ENCODE assay signal across 27 mouse cellular contexts in the genomic region with DNA sequence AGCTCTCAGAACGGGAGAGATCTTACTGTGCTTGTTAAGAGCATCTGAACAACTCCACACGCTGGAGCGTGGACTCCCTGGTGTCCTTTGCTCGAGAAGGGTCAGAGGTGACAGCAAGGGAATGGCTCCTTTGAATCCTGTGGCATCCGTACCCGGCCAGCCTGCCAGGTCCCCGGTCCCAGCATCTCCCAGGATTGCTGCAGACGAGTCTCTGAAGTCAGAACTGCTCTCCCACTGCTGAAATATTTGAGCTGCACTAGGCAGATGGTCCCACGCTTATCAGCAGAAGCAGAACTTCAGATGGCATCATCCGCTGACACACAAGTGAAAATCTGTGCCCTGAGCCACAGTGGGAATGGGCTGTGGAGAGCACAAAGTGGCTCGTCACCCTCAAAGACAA. TPM values are rescaled to one million over a fixed set of nuclear protein-coding genes. Genes with fewer than 3 reads are reported as not detected.
A peak's percentile ranks its signal among the peaks of the same experiment; 100 is the strongest.
DNase-seq lines count a peak whose midpoint lies in the region; ATAC-seq and TF ChIP-seq lines count a peak whose summit lies in the region.
"Had no signal": no experiment of that assay in that cellular context is flagged by ENCODE, and none has a peak within 500 bp of the region (broad histone marks: within the 10 kb centered on the region; RNA-seq: fewer than 3 reads in every experiment).

No protein-coding gene starts in this region.

- H3K27me3 ChIP-seq in midbrain, embryonic 16.5 days (ENCODE audit: control insufficient read depth, insufficient read depth, low read depth, low read length) = no peaks in the 10 kb centered on the region
- H3K27me3 ChIP-seq: CH12.LX; hindbrain, embryonic 12.5 days; midbrain, embryonic 15.5 days had no signal

- H3K27ac ChIP-seq in left cerebral cortex, adult 2 months = peak overlapping the region; percentile 79
- H3K27ac ChIP-seq in cortical plate, adult 2 months (ENCODE audit: insufficient read depth, low read length) = peak overlapping the region; percentile 15
- H3K27ac ChIP-seq in midbrain, embryonic 16.5 days (ENCODE audit: low read length) = no peak overlapping the region
- H3K27ac ChIP-seq: embryonic facial prominence, embryonic 10.5 days; hindbrain, embryonic 12.5 days; limb, embryonic 10.5 days; midbrain, embryonic 15.5 days had no signal

- no peak for TF ChIP-seq CTCF in left cerebral cortex, adult 2 months (IDR thresholded peaks at IDR 0.05)
- TF ChIP-seq CTCF in cortical plate, adult 2 months (IDR thresholded peaks at IDR 0.05; ENCODE audit: extremely low read depth, insufficient read depth, low read length) = no peak

- peak overlapping the region; percentile 41 for H3K4me3 ChIP-seq in left cerebral cortex, adult 2 months
- peak overlapping the region; percentile 44 for H3K4me3 ChIP-seq in cortical plate, adult 2 months (ENCODE audit: insufficient read depth, low read length)
- no peak overlapping the region for H3K4me3 ChIP-seq in midbrain, embryonic 16.5 days (ENCODE audit: low read depth, low read length)
- H3K4me3 ChIP-seq: embryonic facial prominence, embryonic 10.5 days; hindbrain, embryonic 12.5 days; limb, embryonic 10.5 days; midbrain, embryonic 15.5 days had no signal

- no peak for ATAC-seq in midbrain, embryonic 16.5 days
- ATAC-seq: liver, postnatal 0 days; midbrain, embryonic 15.5 days had no signal

- H3K4me2 ChIP-seq in midbrain, embryonic 16.5 days (ENCODE audit: low read length) = no peak overlapping the region
- H3K4me2 ChIP-seq: heart, embryonic 11.5 days; hindbrain, embryonic 12.5 days; midbrain, embryonic 15.5 days had no signal

- intact Hi-C loops in left cerebral cortex, adult 2 months (cut with DNase I) = no loop called here
- intact Hi-C loops in left cerebral cortex, postnatal 36 days (cut with DNase I) = no loop called here

- peak; percentile 62 for TF ChIP-seq POLR2A in cortical plate, adult 2 months (IDR thresholded peaks at IDR 0.05; ENCODE audit: extremely low read depth, insufficient read depth, low read length)

- DNase-seq in left cerebral cortex, adult 2 months (ENCODE audit: extremely low spot score in 1 of 2, low spot score in 2 of 2) = peak in 1 of 2 experiments; percentile 45
- no peak for DNase-seq in left cerebral cortex, adult 11 months (ENCODE audit: low spot score)
- DNase-seq in layer of hippocampus, adult 8-10 months (ENCODE audit: low spot score in 2 of 2) = peak; percentile 66 to 73
- peak; percentile 46 to 62 for DNase-seq in left cerebral cortex, postnatal 36 days (ENCODE audit: low spot score in 2 of 2)
- no peak for DNase-seq in heart, adult 8-10 months (ENCODE audit: low spot score)
- DNase-seq: adrenal gland, postnatal 14 days; cerebellum, adult 18-20 months; cerebellum, postnatal 25 days; heart, postnatal 14 days; kidney, adult 2 months; liver, postnatal 0 days; lung, postnatal 14 days; thymus, postnatal 36 days had no signal

- no peak overlapping the region for H3K9ac ChIP-seq in midbrain, embryonic 16.5 days (ENCODE audit: low read depth, low read length)
- H3K9ac ChIP-seq: hindbrain, embryonic 12.5 days; liver, postnatal 0 days; midbrain, embryonic 15.5 days had no signal

- H3K9me3 ChIP-seq in midbrain, embryonic 16.5 days (replicated peaks; ENCODE audit: control insufficient read depth, low read length, poor library complexity, severe bottlenecking) = no peaks in the 10 kb centered on the region
- H3K9me3 ChIP-seq: embryonic facial prominence, embryonic 10.5 days; hindbrain, embryonic 12.5 days; limb, embryonic 10.5 days; midbrain, embryonic 15.5 days had no signal

- WGBS in midbrain, embryonic 16.5 days = 76% methylated on average over 11 of the region's 11 CpGs

- H3K4me1 ChIP-seq in cortical plate, adult 2 months (ENCODE audit: control insufficient read depth, insufficient read depth, low read length) = peaks cover 6% of the 10 kb centered on the region; the same call in 1 of the 2 replicates
- H3K4me1 ChIP-seq in midbrain, embryonic 16.5 days (ENCODE audit: control insufficient read depth, insufficient read depth, low read length) = no peaks in the 10 kb centered on the region
- H3K4me1 ChIP-seq: embryonic facial prominence, embryonic 10.5 days; hindbrain, embryonic 12.5 days; limb, embryonic 10.5 days; midbrain, embryonic 15.5 days had no signal

- no peaks in the 10 kb centered on the region for H3K36me3 ChIP-seq in midbrain, embryonic 16.5 days (ENCODE audit: control insufficient read depth, insufficient read depth, low read length)
- H3K36me3 ChIP-seq: embryonic facial prominence, embryonic 10.5 days; hindbrain, embryonic 12.5 days; limb, embryonic 10.5 days; midbrain, embryonic 15.5 days had no signal

RNA-seq across cellular contexts. Expression of a gene that starts 16.3 kb away (rescaled TPM):
- total RNA-seq in left cerebral cortex, adult 2 months (2021) = 10 to 100 TPM; 36.8 to 42.2 TPM
- polyA plus RNA-seq in cortical plate, adult 2 months (2012; rRNA removed) = 35.7 and 39.1 TPM in 2 replicates
- 10 to 100 TPM; 45.9 to 65.6 (median 59.8) TPM for total RNA-seq in layer of hippocampus, adult 8-10 months (2022)
- total RNA-seq in left cerebral cortex, postnatal 36 days (2021) = 10 to 100 TPM; 27.4 to 35.8 TPM
- total RNA-seq in heart, adult 8-10 months (2022) = 1 to 10 TPM in 2 of 4 experiments, under 1 TPM in 2; 0.31 to 1.3 (median 0.96) TPM
- polyA plus RNA-seq in midbrain, embryonic 16.5 days (2015; fragmentation: Nextera tagmentation; extraction: Ambion mirVana) = not detected in 2 replicates
- total RNA-seq: adrenal gland, postnatal 14 days; CH12.LX; megakaryocyte, adult 5-6 weeks; MEL; neutrophil, adult 5-6 weeks had no signal
- polyA plus RNA-seq: spleen, adult 2 months had no signal

RNA-seq across cellular contexts. Expression of a gene that starts 24.1 kb away (rescaled TPM):
- not detected for total RNA-seq in left cerebral cortex, adult 2 months (2021)
- polyA plus RNA-seq in cortical plate, adult 2 months (2012; rRNA removed) = 0.13 and 0.21 TPM in 2 replicates
- under 1 TPM in 1 of 4 experiments, not detected in 3; 0.18 TPM for total RNA-seq in layer of hippocampus, adult 8-10 months (2022)
- under 1 TPM in 1 of 2 experiments, not detected in 1; 0.37 TPM for total RNA-seq in left cerebral cortex, postnatal 36 days (2021)
- 1 to 10 TPM; 5.0 to 7.4 (median 6.5) TPM for total RNA-seq in heart, adult 8-10 months (2022)
- polyA plus RNA-seq in midbrain, embryonic 16.5 days (2015; fragmentation: Nextera tagmentation; extraction: Ambion mirVana) = not detected in 2 replicates
- total RNA-seq: CH12.LX; megakaryocyte, adult 5-6 weeks; MEL; neutrophil, adult 5-6 weeks had no signal
- polyA plus RNA-seq: embryonic facial prominence, embryonic 10.5 days; forebrain, embryonic 11.5 days; hindbrain, embryonic 12.5 days; liver, postnatal 0 days; midbrain, embryonic 15.5 days; spleen, adult 2 months; stomach, embryonic 14.5 days had no signal

RNA-seq across cellular contexts. Expression of a gene that starts 58.3 kb away (rescaled TPM):
- 1 to 10 TPM; 2.8 to 4.0 TPM for total RNA-seq in left cerebral cortex, adult 2 months (2021)
- polyA plus RNA-seq in cortical plate, adult 2 months (2012; rRNA removed) = 2.9 and 4.1 TPM in 2 replicates
- 1 to 10 TPM; 1.6 to 5.0 (median 2.8) TPM for total RNA-seq in layer of hippocampus, adult 8-10 months (2022)
- total RNA-seq in left cerebral cortex, postnatal 36 days (2021) = 1 to 10 TPM; 1.4 to 1.8 TPM
- under 1 TPM; 0.30 to 0.94 (median 0.54) TPM for total RNA-seq in heart, adult 8-10 months (2022)
- 0.75 and 1.7 TPM in 2 replicates for polyA plus RNA-seq in midbrain, embryonic 16.5 days (2015; fragmentation: Nextera tagmentation; extraction: Ambion mirVana)

Comparison
In these comparisons a context has a peak if more than half of its experiments do, and no peak if none do; other contexts are left out.
1. DNase-seq: peak in layer of hippocampus, adult 8-10 months (2 of 2) and left cerebral cortex, postnatal 36 days (2 of 2); none in left cerebral cortex, adult 11 months (single experiment) and heart, adult 8-10 months (single experiment).
2. RNA of a gene that starts 16.3 kb away (total RNA-seq): 45.9 to 65.6 TPM in layer of hippocampus, adult 8-10 months, 36.8 to 42.2 TPM in left cerebral cortex, adult 2 months and 27.4 to 35.8 TPM in left cerebral cortex, postnatal 36 days; 0.31 to 1.3 TPM in heart, adult 8-10 months; every median in the first group is over 10 times any median in the second.
3. RNA of a gene that starts 24.1 kb away (total RNA-seq): 5.0 to 7.4 TPM in heart, adult 8-10 months; 0.37 TPM in left cerebral cortex, postnatal 36 days, not detected in left cerebral cortex, adult 2 months and 0.18 TPM in layer of hippocampus, adult 8-10 months; every median in the first group is over 4 times any median in the second.